Mouse (Mus musculus): ENCODE results near the gene Lama1.

DNA sequence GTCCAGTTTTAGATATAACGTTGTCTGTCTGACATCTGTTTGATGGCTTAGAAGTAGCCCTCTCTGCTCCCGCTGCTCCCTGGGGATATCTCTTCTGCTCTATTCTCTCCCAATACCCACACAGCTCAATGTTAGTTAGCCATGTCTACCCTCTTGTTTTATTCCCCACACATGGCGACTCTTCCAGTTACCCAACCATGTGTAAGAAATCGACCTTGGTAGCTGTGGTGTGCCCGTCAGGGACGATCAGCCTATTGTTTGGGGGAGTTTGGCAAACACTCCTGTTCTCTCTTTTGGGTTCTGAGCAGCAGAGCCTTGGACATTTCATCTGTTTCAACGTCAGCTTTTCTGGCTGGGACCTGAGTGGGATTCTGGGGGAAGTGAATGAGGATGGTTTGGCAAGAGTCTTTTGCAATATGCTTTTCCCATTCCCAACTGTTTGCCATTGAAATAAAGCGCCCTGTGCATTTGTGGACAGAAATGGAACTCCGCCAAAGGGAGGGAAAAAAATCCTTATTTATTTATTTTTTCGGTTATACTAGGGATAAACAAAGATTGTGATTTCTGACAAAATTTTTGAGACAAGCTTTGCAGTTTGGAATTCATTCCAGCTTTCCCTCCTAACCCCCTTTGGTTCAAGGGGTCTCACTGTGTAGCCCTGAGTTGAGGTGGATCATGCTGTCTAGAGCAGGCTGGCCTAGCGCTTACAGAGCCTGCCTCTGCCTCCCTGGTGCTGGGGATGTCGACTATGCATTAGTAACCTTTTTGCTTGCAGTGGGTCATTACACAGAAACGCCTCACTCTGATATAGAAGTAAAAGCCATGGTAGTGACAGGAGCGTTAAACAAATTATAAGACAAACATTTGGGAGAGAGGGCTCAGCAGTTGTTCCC, 26.4 kb downstream of the Lama1 start:
- no peak for TF ChIP-seq POLR2A (IDR thresholded peaks at IDR 0.05; ENCODE audit: low read depth, low read length)
- no peak for TF ChIP-seq CTCF (IDR thresholded peaks at IDR 0.05; ENCODE audit: borderline replicate concordance, insufficient read depth, low read length)
